Mouse (Mus musculus): ENCODE results near the gene Mthfd1l. TPM values are rescaled to one million over a fixed set of nuclear protein-coding genes. Genes with fewer than 3 reads are reported as not detected.

The Mthfd1l gene
- total RNA-seq, 2 experiments from 2014 or later = 8.6 to 9.6 TPM

DNA sequence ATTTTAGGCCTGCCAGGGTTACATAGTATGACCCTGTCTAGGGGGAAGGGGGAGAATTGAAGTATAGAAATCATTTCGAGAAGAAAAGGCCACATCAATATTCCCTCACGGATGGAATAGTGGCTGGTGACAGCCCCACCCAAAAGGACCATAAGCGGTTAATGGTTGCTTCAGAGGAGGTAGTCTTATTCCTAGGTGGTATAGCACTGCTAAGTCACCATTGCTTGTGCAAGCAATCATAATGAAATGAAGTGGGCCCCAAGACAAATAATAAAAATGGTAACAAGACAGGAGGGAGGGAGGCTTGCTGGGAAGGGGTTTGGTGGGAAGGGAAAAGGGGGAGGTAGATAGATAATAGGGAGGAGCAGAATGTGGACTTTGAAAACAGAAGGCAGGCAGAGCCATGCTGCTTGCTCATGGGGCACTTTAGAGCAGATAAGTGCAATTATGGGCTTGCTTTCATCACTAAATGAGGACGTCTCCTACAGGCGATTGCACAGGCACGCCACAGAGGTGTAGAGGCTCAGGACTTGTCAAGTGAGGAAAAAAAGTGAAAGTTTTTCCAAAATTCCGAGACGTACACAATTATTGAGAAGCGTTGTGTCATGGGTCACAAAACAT lies 105.4 kb downstream of the Mthfd1l start:
- intact Hi-C loops (cut with DNase I) = no loop called here
- no peak for DNase-seq (ENCODE audit: extremely low spot score in 1 of 2, low spot score in 2 of 2)
- no peak overlapping the region for H3K4me3 ChIP-seq
- no peak overlapping the region for H3K27ac ChIP-seq
- no peak for TF ChIP-seq CTCF (IDR thresholded peaks at IDR 0.05)

DNA sequence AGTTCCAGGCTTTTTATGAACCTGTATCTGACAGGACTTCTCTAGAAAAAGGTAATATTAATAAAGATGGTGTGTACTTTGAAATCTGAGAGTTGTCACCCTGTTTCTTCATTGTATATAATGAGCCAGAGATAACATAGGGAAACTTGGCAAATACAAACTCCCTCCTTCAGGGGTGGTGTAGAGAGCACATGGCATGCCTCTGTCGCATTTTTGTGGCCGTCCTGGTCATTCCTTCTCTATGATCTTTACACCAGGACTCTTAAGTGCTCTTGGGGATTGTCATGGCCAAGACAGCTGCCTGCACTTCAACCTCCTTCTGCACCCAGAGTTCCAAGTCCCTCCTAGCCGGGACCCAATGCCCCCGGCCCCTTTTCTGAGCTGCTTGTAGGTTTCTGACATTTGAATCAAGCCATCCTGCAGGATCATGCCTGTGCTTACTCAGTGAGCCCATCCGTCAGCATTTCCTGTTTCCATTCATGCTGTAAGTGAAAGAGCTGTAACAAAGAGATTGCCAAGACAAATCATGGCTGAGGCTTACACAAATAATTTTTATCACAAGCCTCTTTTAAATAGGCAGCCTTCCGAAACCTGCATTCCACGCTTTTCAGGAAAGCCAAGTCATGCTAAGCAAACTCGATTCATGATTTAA lies 106.2 kb downstream of the Mthfd1l start:
- intact Hi-C loops (cut with DNase I) = no loop called here
- DNase-seq (ENCODE audit: extremely low spot score in 1 of 2, low spot score in 2 of 2) = no peak
- Histone ChIP-seq H3K4me3 (no peak overlapping the region), H3K27ac (peak overlapping the region; percentile 65)
- TF ChIP-seq CTCF (IDR thresholded peaks at IDR 0.05) = no peak

DNA sequence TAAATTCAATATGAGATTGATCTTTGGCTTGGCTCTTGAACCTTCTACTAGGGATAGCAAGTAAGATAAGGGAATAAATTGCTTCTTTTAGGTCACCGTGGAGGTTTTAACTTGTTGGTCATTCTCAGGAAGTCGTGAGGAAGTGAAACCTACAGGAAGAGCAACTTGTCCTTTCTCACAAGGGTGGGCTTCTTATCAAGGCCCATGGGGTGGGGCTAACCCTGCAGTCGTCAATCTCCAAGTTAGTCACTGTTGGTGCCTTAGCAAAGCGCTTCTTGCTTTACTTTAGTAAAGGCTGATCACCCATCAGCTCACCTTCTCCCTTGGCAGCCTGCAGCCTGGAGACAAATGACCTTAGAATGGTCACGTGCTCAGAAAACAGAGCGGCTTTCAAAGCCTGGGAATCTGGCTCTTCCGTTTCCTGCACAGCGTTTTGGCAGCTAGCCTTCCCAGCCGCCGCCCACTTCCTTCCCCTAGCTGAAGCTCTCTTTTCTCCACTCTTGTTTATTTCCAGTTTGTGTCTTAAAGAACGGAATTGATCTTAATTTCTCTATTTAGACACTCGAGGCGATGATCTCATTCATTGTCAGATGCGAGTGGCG lies 106.8 kb downstream of the Mthfd1l start:
- peak overlapping the region; percentile 33 for H3K4me3 ChIP-seq
- peak; percentile 56 to 63 for DNase-seq (ENCODE audit: extremely low spot score in 1 of 2, low spot score in 2 of 2)
- TF ChIP-seq CTCF (IDR thresholded peaks at IDR 0.05) = no peak
- peak overlapping the region; percentile 65 for H3K27ac ChIP-seq
- intact Hi-C loops (cut with DNase I) = no loop called here

DNA sequence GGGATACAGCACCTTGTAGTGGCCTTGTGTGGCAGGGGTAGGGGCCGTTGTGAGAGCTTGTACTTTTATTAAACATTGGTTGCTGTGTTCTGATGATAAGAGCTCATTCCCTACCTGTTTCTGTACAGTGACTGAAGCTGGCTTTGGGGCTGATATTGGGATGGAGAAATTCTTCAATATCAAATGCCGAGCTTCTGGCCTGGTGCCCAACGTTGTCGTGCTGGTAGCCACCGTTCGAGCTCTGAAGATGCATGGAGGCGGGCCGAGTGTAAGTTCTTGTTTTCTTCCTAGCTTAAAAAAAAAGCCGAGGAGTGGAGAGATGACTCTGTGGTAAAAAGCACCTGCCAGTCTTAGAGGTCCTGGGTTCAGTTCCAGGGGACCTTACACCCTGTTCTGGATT lies 110.7 kb downstream of the Mthfd1l start:
- intact Hi-C loops (cut with DNase I) = no loop called here
- H3K27ac ChIP-seq = no peak overlapping the region
- TF ChIP-seq CTCF (IDR thresholded peaks at IDR 0.05) = no peak
- no peak overlapping the region for H3K4me3 ChIP-seq
- no peak for DNase-seq (ENCODE audit: extremely low spot score in 1 of 2, low spot score in 2 of 2)

DNA sequence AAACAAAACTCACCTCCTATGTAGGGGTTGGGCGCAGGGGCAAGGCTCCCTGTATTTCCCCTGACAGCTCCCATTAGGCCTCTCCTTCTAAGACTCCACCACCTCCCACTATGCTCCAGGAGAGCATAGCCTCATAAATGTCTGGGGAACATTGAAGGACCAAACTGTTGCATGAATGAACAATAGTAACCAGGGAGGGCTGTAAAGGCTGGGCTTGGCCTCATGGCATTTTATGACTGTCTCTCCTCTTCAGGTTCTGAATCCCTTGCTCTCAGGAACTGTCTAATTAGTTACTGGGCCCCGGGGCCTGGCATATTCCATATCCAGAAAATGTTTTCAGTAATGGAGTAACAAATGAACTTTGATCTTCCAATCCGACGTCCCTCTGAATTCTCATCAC lies 112.0 kb downstream of the Mthfd1l start:
- no peak overlapping the region for H3K4me3 ChIP-seq
- no peak overlapping the region for H3K27ac ChIP-seq
- TF ChIP-seq CTCF (IDR thresholded peaks at IDR 0.05) = no peak
- intact Hi-C loops (cut with DNase I) = loop anchor here (5.0 kb wide), 1 partner anchor 247 kb away; no protein-coding TSS in a partner anchor
- no peak for DNase-seq (ENCODE audit: extremely low spot score in 1 of 2, low spot score in 2 of 2)

DNA sequence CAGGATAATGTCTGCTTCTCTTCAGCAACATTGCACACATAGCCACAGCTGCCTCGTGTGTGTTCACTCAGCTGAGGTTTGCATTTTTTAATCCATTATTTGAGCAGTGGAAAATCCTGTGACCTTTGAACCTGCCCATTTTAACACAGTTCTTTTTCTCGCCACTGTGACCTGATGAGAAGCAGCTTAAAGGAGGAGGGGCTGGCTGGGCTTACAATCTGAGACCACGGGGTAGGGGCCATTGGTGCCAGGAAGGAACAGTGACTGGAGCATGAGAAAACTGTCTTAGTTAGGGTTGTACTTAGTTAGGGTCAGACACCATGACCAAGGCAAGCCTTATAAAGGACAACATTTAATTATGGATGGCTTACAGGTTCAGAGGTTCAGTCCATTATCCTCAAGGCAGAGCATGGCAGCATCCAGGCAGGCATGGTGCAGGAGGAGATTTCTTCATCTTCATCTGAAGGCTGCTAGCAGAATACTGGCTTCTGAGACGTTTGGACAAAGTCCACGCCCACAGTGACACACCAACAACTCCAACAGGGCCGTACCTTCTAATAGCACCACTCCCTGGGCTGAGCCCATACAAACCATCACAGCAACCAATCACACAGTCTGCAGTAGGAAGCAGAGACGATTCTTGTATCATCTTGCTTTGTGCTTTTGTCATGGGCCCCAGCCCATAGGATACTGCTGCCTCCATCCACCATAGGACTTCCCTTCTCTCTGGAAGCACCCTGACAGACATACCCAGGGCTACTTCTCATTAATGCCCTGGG lies 112.6 kb downstream of the Mthfd1l start:
- no peak for DNase-seq (ENCODE audit: extremely low spot score in 1 of 2, low spot score in 2 of 2)
- no peak overlapping the region for H3K4me3 ChIP-seq
- intact Hi-C loops (cut with DNase I) = loop anchor here (5.0 kb wide), 1 partner anchor 247 kb away; no protein-coding TSS in a partner anchor
- no peak overlapping the region for H3K27ac ChIP-seq
- TF ChIP-seq CTCF (IDR thresholded peaks at IDR 0.05) = no peak

DNA sequence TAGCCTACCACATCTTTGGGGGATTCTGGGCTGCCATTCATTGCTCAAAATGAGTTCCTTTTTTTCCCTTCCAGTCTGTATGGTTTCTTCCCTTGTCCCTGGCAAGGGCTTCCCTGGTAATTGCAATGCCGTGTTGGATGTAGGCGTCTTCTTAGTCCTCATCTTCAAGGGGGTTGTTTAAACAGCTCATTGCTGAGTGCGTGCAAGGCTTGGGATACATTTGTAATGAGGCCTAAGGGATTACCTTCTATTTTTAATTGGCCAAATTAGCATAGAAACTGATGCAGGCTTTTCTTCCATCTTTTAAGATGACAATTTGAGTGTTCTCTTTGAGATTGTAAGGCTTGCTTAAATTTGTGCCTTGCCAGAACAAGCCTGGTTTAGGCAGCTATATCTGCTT lies 114.6 kb downstream of the Mthfd1l start:
- no peak for TF ChIP-seq CTCF (IDR thresholded peaks at IDR 0.05)
- intact Hi-C loops (cut with DNase I) = loop anchor here (5.0 kb wide), 1 partner anchor 245 kb away; no protein-coding TSS in a partner anchor
- Histone ChIP-seq H3K27ac (no peak overlapping the region), H3K4me3 (no peak overlapping the region)
- DNase-seq (ENCODE audit: extremely low spot score in 1 of 2, low spot score in 2 of 2) = no peak

DNA sequence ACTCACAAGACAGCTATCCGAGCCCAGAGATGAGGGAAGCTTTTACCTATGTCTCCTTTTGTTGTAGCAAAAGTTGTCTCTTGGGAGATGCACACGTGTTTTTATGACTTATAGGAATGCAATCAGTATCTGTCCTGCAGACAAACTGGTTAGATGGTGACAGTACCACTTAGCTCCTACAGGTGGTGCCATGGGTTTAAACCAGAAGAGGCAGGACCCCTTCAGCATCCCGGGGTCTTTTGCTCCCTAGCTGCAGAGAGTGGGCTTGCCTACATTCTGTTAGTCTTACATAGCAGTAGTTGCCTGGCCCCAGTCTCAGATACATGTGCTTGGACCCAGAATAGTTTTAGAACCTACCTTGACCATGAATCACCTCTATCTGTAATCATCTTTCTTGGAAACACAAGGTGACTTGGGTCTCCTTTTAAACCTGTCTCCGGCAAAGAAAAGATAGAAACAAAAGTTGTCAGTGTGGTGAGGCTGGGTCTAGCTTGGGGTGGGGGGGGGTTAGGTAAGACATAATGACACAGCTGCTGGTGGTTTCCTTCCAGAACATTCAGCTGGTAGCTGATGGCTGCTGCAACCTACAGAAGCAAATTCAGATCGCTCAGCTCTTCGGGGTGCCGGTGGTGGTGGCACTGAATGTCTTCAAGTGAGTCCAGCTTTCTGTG lies 116.0 kb downstream of the Mthfd1l start:
- DNase-seq (ENCODE audit: extremely low spot score in 1 of 2, low spot score in 2 of 2) = no peak
- H3K4me3 ChIP-seq = no peak overlapping the region
- H3K27ac ChIP-seq = no peak overlapping the region
- peak; percentile 54 for TF ChIP-seq CTCF (IDR thresholded peaks at IDR 0.05)
- intact Hi-C loops (cut with DNase I) = loop anchor here (5.0 kb wide), 1 partner anchor 243 kb away; no protein-coding TSS in a partner anchor

DNA sequence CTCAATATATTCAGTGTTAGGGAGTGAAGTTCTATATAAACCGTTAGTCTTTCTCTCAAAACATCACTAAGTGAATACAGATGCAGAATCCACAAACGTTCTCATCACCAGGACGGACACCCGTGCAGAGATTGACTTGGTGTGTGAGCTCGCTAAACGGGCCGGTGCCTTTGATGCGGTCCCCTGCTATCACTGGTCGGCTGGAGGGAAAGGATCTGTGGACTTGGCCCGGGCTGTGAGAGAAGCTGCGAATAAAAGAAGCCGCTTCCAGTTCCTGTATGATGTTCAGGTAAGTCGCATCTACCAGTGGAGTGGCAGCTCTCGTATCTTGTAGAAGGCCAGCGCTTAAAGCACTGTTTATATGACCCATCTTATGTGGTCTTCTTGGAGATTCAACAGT lies 117.0 kb downstream of the Mthfd1l start:
- no peak overlapping the region for H3K27ac ChIP-seq
- no peak for TF ChIP-seq CTCF (IDR thresholded peaks at IDR 0.05)
- no peak for DNase-seq (ENCODE audit: extremely low spot score in 1 of 2, low spot score in 2 of 2)
- H3K4me3 ChIP-seq = no peak overlapping the region
- intact Hi-C loops (cut with DNase I) = loop anchor here (5.0 kb wide), 1 partner anchor 242 kb away; no protein-coding TSS in a partner anchor

DNA sequence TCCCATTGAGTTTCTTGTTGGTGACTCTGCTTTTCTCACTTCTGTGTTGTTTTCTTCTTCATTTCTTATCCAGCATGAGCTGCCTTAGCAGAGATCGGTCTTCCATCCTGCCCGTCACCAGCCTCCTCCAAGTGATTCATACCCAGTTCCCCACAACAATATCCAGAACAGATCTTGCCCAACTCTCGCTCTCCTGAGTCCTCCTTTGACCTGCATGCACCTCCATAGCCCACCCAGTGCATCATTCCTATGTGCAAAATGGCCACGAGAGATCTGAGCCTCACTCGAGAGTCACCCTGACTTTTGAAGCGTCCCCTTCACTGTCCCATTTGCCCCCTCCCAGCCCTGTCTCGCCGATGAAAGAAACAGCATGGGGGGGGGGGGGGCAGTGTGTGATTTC lies 120.1 kb downstream of the Mthfd1l start:
- H3K4me3 ChIP-seq = no peak overlapping the region
- DNase-seq (ENCODE audit: extremely low spot score in 1 of 2, low spot score in 2 of 2) = no peak
- H3K27ac ChIP-seq = no peak overlapping the region
- no peak for TF ChIP-seq CTCF (IDR thresholded peaks at IDR 0.05)
- intact Hi-C loops (cut with DNase I) = no loop called here

DNA sequence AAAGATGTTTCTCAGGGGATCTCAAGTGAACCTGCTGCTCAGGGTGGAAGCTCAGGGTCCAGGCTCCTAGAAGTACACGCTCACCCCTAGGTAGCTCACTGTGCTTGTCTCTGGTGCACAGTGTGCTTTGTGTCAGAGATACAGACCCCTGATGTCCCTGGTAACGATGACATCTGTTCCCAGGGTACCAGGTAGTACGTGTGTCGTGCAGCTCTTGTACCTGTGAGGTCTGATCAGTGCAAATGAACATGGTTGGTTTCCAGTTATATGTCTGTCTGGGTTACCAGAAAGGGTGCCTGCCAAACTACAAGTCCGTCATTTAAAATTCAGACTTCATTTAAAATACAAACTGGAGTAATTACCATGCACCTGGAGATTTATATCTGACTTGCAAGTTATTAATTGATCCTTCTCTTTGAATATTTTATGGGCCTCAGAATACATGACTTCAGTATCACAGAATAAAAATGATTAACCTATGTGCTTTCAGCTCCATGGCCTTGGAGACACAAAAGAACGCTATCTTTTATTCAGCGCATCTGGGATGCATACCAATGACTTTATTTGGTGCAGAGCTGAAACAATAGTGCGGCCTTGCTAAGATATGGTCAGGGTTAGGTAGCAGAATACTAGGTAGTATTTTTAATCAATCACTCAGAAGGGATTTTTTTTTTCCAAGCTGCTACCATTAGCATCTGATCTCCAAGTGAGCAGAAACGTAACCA lies 121.3 kb downstream of the Mthfd1l start:
- DNase-seq (ENCODE audit: extremely low spot score in 1 of 2, low spot score in 2 of 2) = no peak
- TF ChIP-seq CTCF (IDR thresholded peaks at IDR 0.05) = no peak
- Histone ChIP-seq H3K4me3 (no peak overlapping the region), H3K27ac (no peak overlapping the region)
- intact Hi-C loops (cut with DNase I) = no loop called here

Measured in left cerebral cortex, adult 2 months (tissue).